Mouse (Mus musculus): ENCODE measurements around the gene Krt35.

Krt35 gene

GRCm38 (mm10) chr11:100096141-100096540 lies at the start of gene Krt35:
Gene Krt35 (minus strand): TSS chr11:100096241.
- no peak for DNase-seq

- DNase-seq, result peak; percentile 51 to 69
These were observed 49.1 kb upstream of the Krt35 start for GRCm38 (mm10) chr11:100145104-100145503.

- DNase-seq, result no peak
These were observed 44.9 kb upstream of the Krt35 start for GRCm38 (mm10) chr11:100140966-100141365.

- no peak for DNase-seq
These were observed 43.4 kb upstream of the Krt35 start for GRCm38 (mm10) chr11:100139391-100139790.

GRCm38 (mm10) chr11:100138809-100139208 lies 42.8 kb upstream of the Krt35 start:
- DNase-seq, result no peak

GRCm38 (mm10) chr11:100137693-100138092 lies 41.7 kb upstream of the Krt35 start:
- DNase-seq, result peak; percentile 44 to 56

- DNase-seq, result no peak
These were observed 40.5 kb upstream of the Krt35 start for GRCm38 (mm10) chr11:100136559-100136958.

GRCm38 (mm10) chr11:100135731-100136130 lies 39.7 kb upstream of the Krt35 start, which contains the start of gene Krt15:
Gene Krt15 (minus strand): TSS chr11:100135928.
- peak in 1 of 2 experiments; percentile 29 for DNase-seq

- no peak for DNase-seq
These were observed 28.9 kb upstream of the Krt35 start for GRCm38 (mm10) chr11:100124901-100125300.

- no peak for DNase-seq
These were observed 25.4 kb upstream of the Krt35 start, which contains the start of gene Krt13 for GRCm38 (mm10) chr11:100121466-100121865. Gene Krt13 (minus strand): TSS chr11:100121566.

- DNase-seq, result no peak
These were observed 24.3 kb upstream of the Krt35 start for GRCm38 (mm10) chr11:100120331-100120730.

GRCm38 (mm10) chr11:100113742-100114029 lies 17.6 kb upstream of the Krt35 start:
- DNase-seq, result no peak

- DNase-seq, result no peak
These were observed 17.1 kb upstream of the Krt35 start for GRCm38 (mm10) chr11:100112935-100113741.

GRCm38 (mm10) chr11:100105576-100106122 lies 9.6 kb upstream of the Krt35 start, which contains the start of gene Krt36:
Gene Krt36 (minus strand): TSS chr11:100105626.
- no peak for DNase-seq

GRCm38 (mm10) chr11:100102693-100103429 lies 6.8 kb upstream of the Krt35 start:
- DNase-seq, result peak; percentile 25 to 47

GRCm38 (mm10) chr11:100100391-100100790 lies 4.3 kb upstream of the Krt35 start:
- no peak for DNase-seq

- DNase-seq, result peak; percentile 17 to 52
These were observed 1.8 kb upstream of the Krt35 start for GRCm38 (mm10) chr11:100097819-100098218.

- no peak for DNase-seq
These were observed 7.5 kb downstream of the Krt35 start for GRCm38 (mm10) chr11:100088378-100089025.

GRCm38 (mm10) chr11:100087861-100088260 lies 8.2 kb downstream of the Krt35 start, which contains the start of gene Krt32:
Gene Krt32 (minus strand): TSS chr11:100088226.
- no peak for DNase-seq

GRCm38 (mm10) chr11:100073873-100074272 lies 22.2 kb downstream of the Krt35 start:
- DNase-seq, result no peak

GRCm38 (mm10) chr11:100067293-100068036 lies 28.6 kb downstream of the Krt35 start:
- DNase-seq, result peak in 1 of 2 experiments; percentile 18

All from kidney, postnatal 4 days (tissue).